Mouse (Mus musculus) midbrain, embryonic 13.5 days (tissue): ENCODE measurements around the gene Fam69a. TPM values are rescaled to one million over a fixed set of nuclear protein-coding genes. Genes with fewer than 3 reads are reported as not detected.
"Not testable (repeated sequence)": the region's sequence is repeated elsewhere in the genome, so short reads cannot be mapped to it uniquely, and the experiment has no call there.

Source experiments
- ATAC-seq: fragments of 200-750 bp; cut with Nextera tagmentation; 2 replicates; pipeline ENCODE4 v1.8.0; 2017; ENCODE audit warnings: mild to moderate bottlenecking, moderate TSS enrichment, moderate library complexity
- H3K27ac ChIP-seq: fragments of 300-500 bp; sonication (generic); 2 replicates; pipeline ENCODE4 v1.5.1; 2015; ENCODE audit warnings: inconsistent platforms, mild to moderate bottlenecking, moderate library complexity
- H3K27me3 ChIP-seq: fragments of 300-500 bp; sonication (generic); 2 replicates; pipeline ENCODE4 v1.6.1; 2015; ENCODE audit warnings: mild to moderate bottlenecking, inconsistent platforms
- H3K36me3 ChIP-seq: fragments of 300-500 bp; sonication (generic); 2 replicates; pipeline ENCODE4 v1.6.1; 2015; ENCODE audit warnings: mild to moderate bottlenecking, inconsistent platforms
- H3K4me1 ChIP-seq: fragments of 300-500 bp; sonication (generic); replicated peaks from 2 replicates; pipeline ENCODE4 v1.6.1; 2015; ENCODE audit warnings: inconsistent platforms
- H3K4me2 ChIP-seq: fragments of 300-500 bp; sonication (generic); replicated peaks from 2 replicates; pipeline ENCODE4 v1.6.1; 2015; ENCODE audit warnings: moderate library complexity, mild to moderate bottlenecking, inconsistent platforms
- H3K4me3 ChIP-seq: fragments of 300-500 bp; sonication (generic); replicated peaks from 2 replicates; pipeline ENCODE4 v1.5.1; 2015; ENCODE audit warnings: mild to moderate bottlenecking, inconsistent platforms
- H3K9ac ChIP-seq: fragments of 300-500 bp; sonication (generic); replicated peaks from 2 replicates; pipeline ENCODE4 v1.6.1; 2015; ENCODE audit warnings: mild to moderate bottlenecking, inconsistent platforms
- H3K9me3 ChIP-seq: fragments of 300-500 bp; sonication (generic); 2 replicates; pipeline ENCODE4 v1.6.1; 2016; ENCODE audit warnings: mild to moderate bottlenecking, inconsistent platforms
- WGBS: fragments of 180-500 bp; shearing (Covaris S2); methylation state at CpG from one replicate; pipeline ENCODE4 v1.1.7; 2015; 5-methylcytosine and 5-hydroxymethylcytosine counted together
- polyA plus RNA-seq: library from polyadenylated mRNA; unstranded; fragments of >200 nt; fragmentation: Nextera tagmentation; extraction: Ambion mirVana; gene quantifications from 2 replicates; pipeline ENCODE4 v1.2.1, GENCODE M21; 2015

The Fam69a gene
- polyA plus RNA-seq, 1 experiment from 2014 or later = 36.0 TPM

DNA sequence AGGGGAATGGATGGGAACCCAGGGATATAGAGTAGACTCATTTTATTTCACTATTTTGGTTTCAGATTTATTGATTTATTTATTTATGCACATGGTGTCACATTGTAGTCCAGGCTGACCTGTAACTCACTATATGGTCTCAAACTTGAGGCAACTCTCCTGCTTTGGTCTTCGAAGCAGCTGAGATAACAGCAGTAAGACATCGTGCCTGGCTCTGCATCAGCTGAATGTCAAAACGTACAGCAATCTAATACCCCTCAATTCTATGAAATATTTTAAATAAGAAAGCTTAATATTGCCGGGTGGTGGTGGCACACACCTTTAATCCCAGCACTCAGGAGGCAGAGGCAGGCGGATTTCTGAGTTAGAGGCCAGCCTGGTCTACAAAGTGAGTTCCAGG, 75.9 kb downstream of the Fam69a start:
- Histone ChIP-seq H3K36me3 (peaks cover 41% of the 10 kb centered on the region), H3K9ac (no peak overlapping the region), H3K27me3 (no peaks in the 10 kb centered on the region), H3K4me1 (no peaks in the 10 kb centered on the region), H3K27ac (no peak overlapping the region), H3K4me2 (no peak overlapping the region), H3K9me3 (no peaks in the 10 kb centered on the region), H3K4me3 (no peak overlapping the region)
- no peak for ATAC-seq
- 93% methylated on average over 5 of the region's 5 CpGs for WGBS

DNA sequence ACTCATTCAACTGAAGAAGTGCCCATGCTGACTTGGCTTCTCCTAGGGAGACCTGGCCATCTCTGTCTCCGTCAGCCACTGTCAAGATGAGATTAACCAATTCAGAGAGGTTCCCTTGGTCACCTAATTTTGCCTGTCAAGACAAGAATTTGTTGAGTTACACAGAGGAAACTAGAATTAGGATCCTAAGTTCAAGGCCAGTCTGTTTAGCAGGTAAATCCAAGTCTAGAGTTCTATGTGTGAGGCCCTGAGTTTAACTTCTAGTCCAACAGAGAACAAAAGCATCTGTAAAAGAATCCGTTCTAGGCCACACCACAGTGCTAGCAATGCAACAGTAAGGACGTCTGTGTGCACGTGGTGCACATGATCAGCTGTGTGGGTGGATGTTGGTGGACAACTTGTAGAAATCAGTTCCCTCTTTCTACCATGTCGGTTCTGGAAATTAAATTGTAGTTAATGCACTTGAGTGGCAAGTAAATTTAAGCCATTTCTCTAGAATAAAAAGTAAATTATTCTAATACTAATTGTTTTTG, 76.7 kb downstream of the Fam69a start:
- no peak overlapping the region for H3K27ac ChIP-seq
- H3K9ac ChIP-seq = no peak overlapping the region
- no peaks in the 10 kb centered on the region for H3K9me3 ChIP-seq
- ATAC-seq = no peak
- no peaks in the 10 kb centered on the region for H3K4me1 ChIP-seq
- H3K27me3 ChIP-seq = no peaks in the 10 kb centered on the region
- whole genome bisulfite sequencing = 65% methylated on average over 5 of the region's 5 CpGs
- no peak overlapping the region for H3K4me3 ChIP-seq
- no peak overlapping the region for H3K4me2 ChIP-seq
- H3K36me3 ChIP-seq = peaks cover 50% of the 10 kb centered on the region

DNA sequence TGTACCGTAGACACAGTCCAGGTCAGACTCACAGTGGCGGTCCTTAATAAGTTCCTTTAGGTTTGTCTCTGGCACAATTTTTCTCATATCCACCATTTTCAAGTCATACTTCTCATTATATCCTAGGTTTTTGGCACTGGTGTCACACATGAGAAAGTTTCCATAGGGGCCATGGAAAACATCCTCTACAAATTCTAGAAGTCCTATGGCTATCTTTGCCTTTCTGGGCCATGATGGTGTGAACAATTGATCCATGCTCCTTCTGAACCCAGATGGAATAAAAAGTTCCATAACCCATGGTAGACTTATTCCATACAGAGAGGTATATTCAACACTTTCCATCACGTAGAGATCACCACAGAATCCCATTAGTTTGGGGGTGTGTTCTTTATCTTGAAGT, 77.2 kb downstream of the Fam69a start:
- Histone ChIP-seq H3K27me3 (no peaks in the 10 kb centered on the region), H3K9ac (no peak overlapping the region), H3K36me3 (peaks cover 55% of the 10 kb centered on the region), H3K4me1 (no peaks in the 10 kb centered on the region), H3K4me2 (no peak overlapping the region), H3K9me3 (no peaks in the 10 kb centered on the region), H3K27ac (no peak overlapping the region), H3K4me3 (no peak overlapping the region)
- ATAC-seq = no peak
- 88% methylated on average over 3 of the region's 3 CpGs for WGBS

- Histone ChIP-seq H3K27me3 (no peaks in the 10 kb centered on the region), H3K4me1 (no peaks in the 10 kb centered on the region), H3K4me3 (no peak overlapping the region), H3K9me3 (no peaks in the 10 kb centered on the region), H3K27ac (no peak overlapping the region), H3K36me3 (peaks cover 65% of the 10 kb centered on the region), H3K9ac (no peak overlapping the region), H3K4me2 (no peak overlapping the region)
- 92% methylated on average over 2 of the region's 2 CpGs for WGBS
- ATAC-seq = no peak
Observed at GRCm38 (mm10) chr5:107908514-107909110, 78.3 kb downstream of the Fam69a start.

- Histone ChIP-seq H3K4me2 (no peak overlapping the region), H3K36me3 (peaks cover 68% of the 10 kb centered on the region), H3K27me3 (no peaks in the 10 kb centered on the region), H3K4me3 (no peak overlapping the region), H3K27ac (no peak overlapping the region), H3K4me1 (peaks cover 19% of the 10 kb centered on the region), H3K9ac (no peak overlapping the region), H3K9me3 (no peaks in the 10 kb centered on the region)
- WGBS = 80% methylated on average over 3 of the region's 3 CpGs
- no peak for ATAC-seq
Observed at GRCm38 (mm10) chr5:107904325-107904724, 82.6 kb downstream of the Fam69a start.

- Histone ChIP-seq H3K27me3 (no peaks in the 10 kb centered on the region), H3K36me3 (peaks cover 38% of the 10 kb centered on the region), H3K9ac (peak overlapping the region; percentile 98), H3K4me1 (peaks cover 19% of the 10 kb centered on the region), H3K4me3 (peak overlapping the region; percentile 98), H3K27ac (peak overlapping the region; percentile 89), H3K9me3 (no peaks in the 10 kb centered on the region), H3K4me2 (peak overlapping the region; percentile 81)
- ATAC-seq = no peak; the same call in 1 of the 2 replicates
- WGBS = under 1% methylated on average over 23 of the region's 23 CpGs
Observed at GRCm38 (mm10) chr5:107901014-107901615, 85.8 kb downstream of the Fam69a start.

- Histone ChIP-seq H3K36me3 (peaks cover 31% of the 10 kb centered on the region), H3K4me3 (peak within 1 kb of the TSS; percentile 98), H3K9ac (peak within 1 kb of the TSS; percentile 98), H3K4me2 (peak within 1 kb of the TSS; percentile 81), H3K4me1 (peaks cover 19% of the 10 kb centered on the region), H3K27ac (peak within 1 kb of the TSS; percentile 89), H3K27me3 (no peaks in the 10 kb centered on the region), H3K9me3 (no peaks in the 10 kb centered on the region)
- WGBS = 3% methylated on average over 66 of the region's 66 CpGs
- ATAC-seq = peak; percentile 99
Observed at GRCm38 (mm10) chr5:107900206-107901013, 86.5 kb downstream of the Fam69a start, which contains the start of gene Rpl5. Gene Rpl5 (plus strand): TSS chr5:107900502.

DNA sequence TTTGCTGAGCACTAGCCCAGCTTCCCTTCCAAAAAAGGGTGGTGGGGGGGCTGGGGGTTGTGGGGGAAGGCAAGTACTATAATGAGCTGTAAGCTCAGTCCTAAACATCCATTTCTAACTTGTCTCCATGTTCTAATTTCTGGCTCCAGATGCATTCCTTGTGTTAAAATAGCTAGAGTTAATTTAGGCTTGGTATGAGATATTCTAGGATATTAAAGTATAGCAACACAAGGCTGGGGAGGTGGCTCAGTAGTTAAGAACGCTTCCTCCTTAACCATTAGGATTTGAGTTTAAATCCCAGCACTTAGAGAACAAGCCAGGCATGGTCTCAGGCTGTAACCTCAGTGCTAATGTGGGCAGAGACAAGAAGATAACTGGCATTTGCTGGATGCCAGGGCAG, 90.6 kb downstream of the Fam69a start:
- WGBS = 76% methylated on average over 1 of the region's 1 CpGs
- H3K4me1 ChIP-seq = peaks cover under 1% of the 10 kb centered on the region; the same call in 1 of the 2 replicates
- H3K9me3 ChIP-seq = no peaks in the 10 kb centered on the region
- H3K36me3 ChIP-seq = no peaks in the 10 kb centered on the region
- no peak for ATAC-seq
- no peaks in the 10 kb centered on the region for H3K27me3 ChIP-seq
- H3K4me3 ChIP-seq = no peak overlapping the region
- H3K4me2 ChIP-seq = no peak overlapping the region
- no peak overlapping the region for H3K9ac ChIP-seq
- H3K27ac ChIP-seq = no peak overlapping the region

DNA sequence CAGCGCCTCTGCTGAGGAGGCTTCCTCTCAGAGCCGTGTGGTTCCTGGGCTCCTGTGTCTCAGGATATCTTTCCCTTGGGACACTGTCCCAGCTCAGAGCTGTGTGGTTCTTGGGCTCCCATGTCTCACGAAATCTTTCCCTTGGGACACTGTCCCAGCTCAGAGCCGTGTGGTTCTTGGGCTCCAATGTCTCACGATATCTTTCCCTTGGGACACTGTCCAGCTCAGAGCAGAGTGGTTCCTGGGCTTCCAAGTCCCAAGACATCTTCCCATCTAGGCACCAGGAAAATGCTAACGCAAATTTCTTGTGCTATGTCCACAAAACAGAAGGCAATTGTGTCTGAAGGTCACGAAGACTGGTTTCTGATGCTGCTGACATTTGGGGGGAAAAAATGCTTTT, 92.2 kb downstream of the Fam69a start:
- Histone ChIP-seq H3K4me3 (no peak overlapping the region), H3K36me3 (no peaks in the 10 kb centered on the region), H3K9me3 (no peaks in the 10 kb centered on the region), H3K27me3 (no peaks in the 10 kb centered on the region), H3K4me1 (no peaks in the 10 kb centered on the region), H3K4me2 (no peak overlapping the region), H3K27ac (no peak overlapping the region), H3K9ac (no peak overlapping the region)
- 79% methylated on average over 7 of the region's 7 CpGs for WGBS
- no peak for ATAC-seq

DNA sequence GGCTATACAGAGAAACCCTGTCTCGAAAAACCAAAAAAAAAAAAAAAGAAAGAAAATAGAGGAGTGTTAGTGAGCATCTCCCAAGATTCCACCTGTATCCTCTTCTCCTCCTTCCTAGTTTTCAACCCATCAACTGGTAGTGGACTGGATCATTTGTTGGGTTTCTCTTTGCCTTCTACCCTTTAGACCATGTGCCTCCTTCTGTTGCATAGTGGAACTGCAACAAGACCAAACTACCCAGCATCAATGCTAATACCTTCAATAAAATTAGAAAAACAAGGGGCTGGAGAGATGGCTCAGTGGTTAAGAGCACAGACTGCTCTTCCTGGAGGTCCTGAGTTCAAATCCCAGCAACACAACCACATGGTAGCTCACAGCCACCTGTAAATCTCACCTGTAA, 95.4 kb downstream of the Fam69a start:
- H3K9ac ChIP-seq, H3K27me3 ChIP-seq: not testable (repeated sequence)
- 86% methylated on average over 1 of the region's 1 CpGs for WGBS

GRCm38 (mm10) chr5:107889994-107890888, 96.6 kb downstream of the Fam69a start:
- no peak overlapping the region for H3K27ac ChIP-seq
- H3K4me1 ChIP-seq = no peaks in the 10 kb centered on the region
- WGBS = 67% methylated on average over 9 of the region's 9 CpGs

More for the DNA sequence above, 95.4 kb downstream of the Fam69a start:
- H3K36me3 ChIP-seq, H3K9me3 ChIP-seq, H3K4me2 ChIP-seq, H3K27ac ChIP-seq, H3K4me3 ChIP-seq, H3K4me1 ChIP-seq, ATAC-seq: not testable (repeated sequence)

More at GRCm38 (mm10) chr5:107889994-107890888, 96.6 kb downstream of the Fam69a start:
- Histone ChIP-seq H3K36me3 (no peaks in the 10 kb centered on the region), H3K4me3 (no peak overlapping the region), H3K4me2 (no peak overlapping the region), H3K9me3 (no peaks in the 10 kb centered on the region), H3K27me3 (no peaks in the 10 kb centered on the region), H3K9ac (no peak overlapping the region)
- ATAC-seq = no peak
